Mouse (Mus musculus) E14TG2a.4 (cell line): Measurements from ENCODE around the gene Nkain1.

Source experiments
- H3K27me3 ChIP-seq: 2 replicates; pipeline ENCODE4 v1.6.1; 2014; ENCODE audit warnings: low read length, control low read depth; ENCODE audit not compliant: insufficient read depth
- H3K36me3 ChIP-seq: 2 replicates; pipeline ENCODE4 v1.6.1; 2014; ENCODE audit warnings: low read length, control low read depth; ENCODE audit not compliant: insufficient read depth
- H3K4me1 ChIP-seq: replicated peaks from 2 replicates; pipeline ENCODE4 v1.6.1; 2014; ENCODE audit warnings: low read depth, low read length, control low read depth
- H3K4me3 ChIP-seq: replicated peaks from 2 replicates; pipeline ENCODE4 v1.5.1; 2014; ENCODE audit warnings: mild to moderate bottlenecking, low read length
- H3K9me3 ChIP-seq: 2 replicates; pipeline ENCODE4 v1.6.1; 2014; ENCODE audit warnings: low read length, control low read depth
- CTCF ChIP-seq: conservative IDR thresholded peaks from 2 replicates; pipeline ENCODE4 v1.5.1; 2014; ENCODE audit warnings: low read length
- NANOG ChIP-seq: IDR thresholded peaks from 2 replicates; pipeline ENCODE4 v1.6.1; 2014; ENCODE audit warnings: borderline replicate concordance, low read length, mixed read lengths
- POU5F1 ChIP-seq: IDR thresholded peaks from 2 replicates; pipeline ENCODE4 v1.6.1; 2014; ENCODE audit warnings: low read length, borderline replicate concordance

Nkain1 gene

GRCm38 (mm10) chr4:130527804-130528203 lies 46.2 kb downstream of the Nkain1 start:
- TF ChIP-seq CTCF (no peak), POU5F1 (no peak), NANOG (no peak)
- Histone ChIP-seq H3K27me3 (no peaks in the 10 kb centered on the region), H3K4me1 (peaks cover 67% of the 10 kb centered on the region)

GRCm38 (mm10) chr4:130525041-130525440 lies 48.9 kb downstream of the Nkain1 start:
- Histone ChIP-seq H3K4me3 (no peak overlapping the region), H3K36me3 (peaks cover under 1% of the 10 kb centered on the region; the same call in 1 of the 2 replicates), H3K4me1 (peaks cover 66% of the 10 kb centered on the region), H3K9me3 (peaks cover 11% of the 10 kb centered on the region; the same call in 1 of the 2 replicates), H3K27me3 (no peaks in the 10 kb centered on the region)
- TF ChIP-seq POU5F1: no peak
- peak; percentile 79 for TF ChIP-seq NANOG
- TF ChIP-seq CTCF: no peak

More at GRCm38 (mm10) chr4:130527804-130528203, 46.2 kb downstream of the Nkain1 start:
- Histone ChIP-seq H3K4me3 (no peak overlapping the region), H3K9me3 (peaks cover 4% of the 10 kb centered on the region; the same call in 1 of the 2 replicates), H3K36me3 (peaks cover 14% of the 10 kb centered on the region)

DNA sequence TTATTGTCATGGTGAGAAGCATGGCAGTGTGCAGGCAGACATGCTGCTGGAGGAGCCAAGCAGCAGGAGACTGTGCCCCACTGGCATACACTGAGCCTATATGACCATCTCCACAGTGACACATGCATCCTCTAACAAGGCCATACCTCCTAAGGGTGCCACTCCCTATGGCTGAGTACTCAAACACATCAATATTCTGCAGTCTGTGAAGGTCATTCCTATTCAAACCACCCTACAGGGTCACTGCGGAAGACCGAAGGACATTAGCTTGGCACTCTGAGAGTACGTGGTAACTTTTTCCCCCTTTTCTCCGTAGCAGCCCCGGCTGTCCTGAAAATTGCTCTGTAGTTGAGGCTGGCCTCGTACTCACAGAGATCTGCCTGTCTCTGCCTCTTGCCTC lies 52.5 kb downstream of the Nkain1 start:
- peaks cover 76% of the 10 kb centered on the region for H3K4me1 ChIP-seq
- H3K27me3 ChIP-seq: no peaks in the 10 kb centered on the region
- H3K4me3 ChIP-seq: peak overlapping the region; percentile 68
- peaks cover 7% of the 10 kb centered on the region; the same call in 1 of the 2 replicates for H3K36me3 ChIP-seq
- H3K9me3 ChIP-seq: peaks cover 7% of the 10 kb centered on the region; the same call in 1 of the 2 replicates
- TF ChIP-seq POU5F1 (no peak), NANOG (peak; percentile 89), CTCF (no peak)

DNA sequence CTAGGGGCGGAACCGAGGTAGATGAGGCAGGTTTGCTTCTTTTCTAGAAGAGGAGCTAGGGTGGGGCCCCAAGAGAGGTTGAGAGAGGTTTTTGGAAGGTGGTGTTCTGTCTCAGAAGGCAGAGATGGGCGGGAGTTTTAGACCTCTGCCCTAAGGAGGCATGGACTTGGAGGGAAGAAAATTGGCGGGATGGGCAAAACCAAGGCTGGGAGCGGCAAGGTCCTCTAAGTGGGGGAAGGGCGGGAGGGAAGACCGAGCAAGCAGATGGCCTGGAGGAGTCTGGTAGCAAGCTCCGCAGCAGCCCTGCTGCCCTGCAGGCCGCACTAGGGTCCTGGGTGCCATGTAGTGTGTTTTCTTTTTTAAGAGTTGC lies 53.5 kb downstream of the Nkain1 start:
- Histone ChIP-seq H3K36me3 (peaks cover 7% of the 10 kb centered on the region; the same call in 1 of the 2 replicates), H3K4me1 (peaks cover 68% of the 10 kb centered on the region), H3K4me3 (peak overlapping the region; percentile 68), H3K27me3 (no peaks in the 10 kb centered on the region), H3K9me3 (peaks cover 7% of the 10 kb centered on the region; the same call in 1 of the 2 replicates)
- TF ChIP-seq CTCF (no peak), POU5F1 (no peak), NANOG (no peak)

DNA sequence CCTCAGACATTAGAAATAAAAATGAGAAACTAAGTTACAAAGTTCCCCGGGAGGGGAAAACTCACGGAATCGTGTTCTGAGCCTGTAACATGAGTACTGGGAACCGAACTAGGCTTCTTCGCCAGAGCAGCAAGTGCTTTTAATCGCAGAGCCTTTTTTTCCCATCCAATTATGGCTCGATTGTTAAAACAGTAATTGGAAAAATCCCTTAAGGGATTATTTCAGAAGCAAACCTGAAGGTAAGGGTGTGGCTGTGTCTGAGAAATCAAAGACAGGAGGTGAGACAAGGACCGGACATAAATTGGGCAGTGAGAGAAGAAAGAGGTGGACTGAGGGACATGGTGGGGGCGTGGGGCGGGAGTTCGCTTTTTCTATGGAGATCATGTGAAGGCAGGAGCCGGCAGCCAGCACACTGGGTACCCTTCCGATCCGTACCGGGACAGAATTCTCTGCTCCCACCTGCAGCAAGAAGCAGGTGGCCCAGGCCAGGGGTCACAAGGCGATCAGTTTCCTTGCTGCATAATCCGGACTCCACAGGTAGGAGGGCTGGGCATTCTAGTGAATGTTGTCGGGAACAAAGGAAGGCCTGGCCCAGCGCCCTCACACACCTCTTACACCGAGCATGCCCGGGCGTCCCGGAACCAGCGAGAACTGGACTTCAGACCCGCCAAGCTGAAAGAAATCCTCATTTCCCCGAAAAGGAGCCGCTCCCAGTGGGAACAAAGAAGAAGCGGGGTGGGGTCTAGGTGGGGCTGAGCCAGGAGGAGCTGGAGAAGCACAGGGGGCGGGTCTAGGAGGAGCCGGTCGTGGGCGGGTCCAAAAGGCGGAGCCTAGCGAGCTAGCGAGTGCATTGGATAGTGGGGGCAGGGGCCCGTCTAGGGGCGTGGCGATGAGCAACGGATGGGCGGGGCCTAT lies 54.1 kb downstream of the Nkain1 start:
- Histone ChIP-seq H3K4me3 (peak overlapping the region; percentile 79), H3K4me1 (peaks cover 62% of the 10 kb centered on the region), H3K27me3 (no peaks in the 10 kb centered on the region), H3K9me3 (peaks cover 7% of the 10 kb centered on the region; the same call in 1 of the 2 replicates), H3K36me3 (peaks cover 7% of the 10 kb centered on the region; the same call in 1 of the 2 replicates)
- no peak for TF ChIP-seq CTCF
- TF ChIP-seq NANOG: peak; percentile 34; the same call in 1 of the 2 replicates
- TF ChIP-seq POU5F1: 0 out of 2 replicates have a peak, but pooled peaks have one; percentile 18

- Histone ChIP-seq H3K36me3 (peaks cover 7% of the 10 kb centered on the region; the same call in 1 of the 2 replicates), H3K9me3 (peaks cover 1% of the 10 kb centered on the region; the same call in 1 of the 2 replicates), H3K27me3 (no peaks in the 10 kb centered on the region), H3K4me3 (no peak overlapping the region), H3K4me1 (peaks cover 29% of the 10 kb centered on the region)
- no peak for TF ChIP-seq POU5F1
- no peak for TF ChIP-seq CTCF
- TF ChIP-seq NANOG: no peak
Measured at GRCm38 (mm10) chr4:130516490-130516889, 57.5 kb downstream of the Nkain1 start.
